Mouse (Mus musculus) bone marrow macrophage, adult 2 months (primary cell): ENCODE measurements around the gene Gm20920. TPM values are rescaled to one million over a fixed set of nuclear protein-coding genes. Genes with fewer than 3 reads are reported as not detected.
"Not testable (repeated sequence)": the region's sequence is repeated elsewhere in the genome, so short reads cannot be mapped to it uniquely, and the experiment has no call there.

Experiments
- H3K27ac ChIP-seq: 2 replicates; pipeline ENCODE4 v1.5.1; 2012; ENCODE audit warnings: low read depth, low read length; ENCODE audit not compliant: insufficient read depth
- H3K4me1 ChIP-seq: 2 replicates; pipeline ENCODE4 v1.6.1; 2012; ENCODE audit warnings: low read length; ENCODE audit not compliant: control insufficient read depth, insufficient read depth
- H3K4me3 ChIP-seq: 2 replicates; pipeline ENCODE4 v1.5.1; 2012; ENCODE audit warnings: mild to moderate bottlenecking, low read length, moderate library complexity; ENCODE audit not compliant: insufficient read depth
- polyA plus RNA-seq: library from polyadenylated mRNA; stranded (reverse); fragments of >200 nt; gene quantifications from 2 replicates; pipeline ENCODE4 v1.2.4, GENCODE M21; 2012; ENCODE audit not compliant: missing spikeins, insufficient read depth, insufficient read length

The Gm20920 gene
- polyA plus RNA-seq: not detected in 2 replicates

GRCm38 (mm10) chrY:51851820-51852219, at the start of gene Gm20920:
TSS of gene Gm20920 (plus strand) at chrY:51852120.
- H3K4me3 ChIP-seq, H3K4me1 ChIP-seq, H3K27ac ChIP-seq: not testable (repeated sequence)
